Comparison of ENCODE assay signal across 23 mouse cellular contexts in genomic region chr12:81074139-81074538, GRCm38 (mm10).
"Had no signal": no experiment of that assay in that cellular context is flagged by ENCODE, and none has a peak within 500 bp of the region (broad histone marks: within the 10 kb centered on the region; RNA-seq: fewer than 3 reads in every experiment).

No protein-coding gene starts in this region.

- H3K9me3 ChIP-seq: limb, embryonic 10.5 days; lung, embryonic 15.5 days; stomach, embryonic 15.5 days had no signal

- DNase-seq: kidney, adult 18-20 months; kidney, adult 9 months; kidney, postnatal 14 days; kidney, postnatal 4 days; liver; lung, adult 18-20 months; lung, postnatal 10 days; lung, postnatal 36 days; right cerebral cortex, adult 18-20 months; right cerebral cortex, postnatal 14 days; right cerebral cortex, postnatal 4 days; thymus, adult 18-20 months; thymus, postnatal 36 days had no signal

- H3K9ac ChIP-seq: limb, embryonic 13.5 days; liver, embryonic 12.5 days; liver, embryonic 15.5 days; lung, embryonic 15.5 days; neural tube, embryonic 12.5 days; neural tube, embryonic 15.5 days; stomach, embryonic 15.5 days had no signal

- H3K36me3 ChIP-seq: limb, embryonic 13.5 days; liver, embryonic 15.5 days; lung, embryonic 15.5 days; neural tube, embryonic 15.5 days; stomach, embryonic 15.5 days had no signal

- H3K4me1 ChIP-seq: limb, embryonic 10.5 days; limb, embryonic 13.5 days; liver, embryonic 12.5 days; liver, embryonic 15.5 days; lung, embryonic 15.5 days; megakaryocyte, embryonic 14.5 days; neural tube, embryonic 12.5 days; neural tube, embryonic 15.5 days; stomach, embryonic 15.5 days had no signal

- H3K4me3 ChIP-seq: limb, embryonic 10.5 days; limb, embryonic 13.5 days; liver, embryonic 12.5 days; liver, embryonic 15.5 days; lung, embryonic 15.5 days; megakaryocyte, embryonic 14.5 days; neural tube, embryonic 12.5 days; neural tube, embryonic 15.5 days; stomach, embryonic 15.5 days had no signal

- H3K4me2 ChIP-seq: limb, embryonic 13.5 days; liver, embryonic 12.5 days; liver, embryonic 15.5 days; lung, embryonic 15.5 days; neural tube, embryonic 12.5 days; neural tube, embryonic 15.5 days; stomach, embryonic 15.5 days had no signal

- H3K27ac ChIP-seq: limb, embryonic 10.5 days; limb, embryonic 13.5 days; liver, embryonic 12.5 days; liver, embryonic 15.5 days; lung, embryonic 15.5 days; neural tube, embryonic 12.5 days; neural tube, embryonic 15.5 days; stomach, embryonic 15.5 days had no signal

- H3K27me3 ChIP-seq: limb, embryonic 13.5 days; liver, embryonic 12.5 days; liver, embryonic 15.5 days; lung, embryonic 15.5 days; megakaryocyte, embryonic 14.5 days; neural tube, embryonic 12.5 days; neural tube, embryonic 15.5 days; stomach, embryonic 15.5 days had no signal

- ATAC-seq: intestine, embryonic 16.5 days; liver, embryonic 12.5 days had no signal
